Mouse (Mus musculus) ES-CJ7 (cell line): ENCODE results near the gene Arnt.
A peak's percentile ranks its signal among the peaks of the same experiment; 100 is the strongest.
"Not testable (repeated sequence)": the region's sequence is repeated elsewhere in the genome, so short reads cannot be mapped to it uniquely, and the experiment has no call there.

ENCODE experiments used
- DNase-seq: peaks from one replicate; pipeline ENCODE4 v3.0.0; 2011; ENCODE audit warnings: low read depth, low spot score

Gene Arnt

DNA sequence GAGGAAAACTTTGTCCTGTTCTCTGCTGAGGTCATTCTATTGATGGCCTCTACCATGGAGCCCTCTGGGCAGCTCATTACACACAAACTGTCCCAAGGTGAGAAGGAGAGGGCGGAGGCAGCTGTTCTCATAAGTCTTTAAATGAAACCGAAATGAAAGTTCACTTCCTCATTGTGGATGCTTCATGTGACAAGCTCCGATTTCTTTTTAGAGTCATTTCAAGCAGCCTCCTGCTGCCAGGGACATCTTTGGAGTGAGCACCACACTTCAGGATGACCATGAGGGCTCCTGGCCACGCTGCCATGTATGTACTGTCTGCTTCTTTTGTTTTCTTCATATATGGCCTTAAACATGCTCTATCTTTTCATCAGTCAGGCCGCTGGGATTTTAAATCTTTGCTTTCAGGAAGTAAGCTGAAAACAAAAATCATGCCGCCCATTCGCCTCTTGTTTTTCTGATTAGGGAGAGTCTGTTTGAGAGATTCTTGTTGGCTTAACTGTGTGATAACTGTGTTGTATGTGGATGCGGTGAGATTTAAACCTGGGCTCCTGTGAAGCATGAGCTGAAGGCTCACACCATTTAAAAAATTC, 92.5 kb downstream of the Arnt start, which contains the start of gene Ctss:
TSS of gene Ctss (plus strand) at position 165 of the 590 bp plus-strand sequence.
- DNase-seq, result no peak

- no peak for DNase-seq
Measured at GRCm38 (mm10) chr3:95529814-95530213, 95.6 kb downstream of the Arnt start.

- DNase-seq, result peak; percentile 40
Measured at GRCm38 (mm10) chr3:95531025-95531424, 96.8 kb downstream of the Arnt start.

DNA sequence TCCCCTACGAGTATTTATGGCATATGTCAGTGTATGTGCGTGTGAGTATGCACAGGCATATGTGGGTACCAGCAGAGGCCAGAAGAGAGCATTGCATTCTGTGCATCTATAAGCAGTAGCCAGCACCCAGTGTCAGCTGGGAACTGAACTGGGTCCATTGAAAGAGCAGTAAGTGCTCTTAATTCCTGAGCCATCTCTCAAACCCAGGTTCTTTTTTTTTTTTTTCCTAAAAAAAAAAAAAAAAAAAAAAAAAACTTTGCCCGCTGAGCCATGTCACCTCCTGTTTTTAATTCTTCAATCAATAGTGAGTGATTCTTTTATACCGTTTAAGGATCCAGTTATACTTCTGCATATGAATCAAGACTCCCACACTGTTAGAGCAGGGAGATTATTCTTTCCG, 99.2 kb downstream of the Arnt start:
- no peak for DNase-seq

- DNase-seq, result no peak
Measured at GRCm38 (mm10) chr3:95534927-95535326, 100.7 kb downstream of the Arnt start.

GRCm38 (mm10) chr3:95538936-95539335, 104.7 kb downstream of the Arnt start:
- DNase-seq, result no peak

- no peak for DNase-seq
Measured at GRCm38 (mm10) chr3:95539837-95540236, 105.6 kb downstream of the Arnt start.

DNA sequence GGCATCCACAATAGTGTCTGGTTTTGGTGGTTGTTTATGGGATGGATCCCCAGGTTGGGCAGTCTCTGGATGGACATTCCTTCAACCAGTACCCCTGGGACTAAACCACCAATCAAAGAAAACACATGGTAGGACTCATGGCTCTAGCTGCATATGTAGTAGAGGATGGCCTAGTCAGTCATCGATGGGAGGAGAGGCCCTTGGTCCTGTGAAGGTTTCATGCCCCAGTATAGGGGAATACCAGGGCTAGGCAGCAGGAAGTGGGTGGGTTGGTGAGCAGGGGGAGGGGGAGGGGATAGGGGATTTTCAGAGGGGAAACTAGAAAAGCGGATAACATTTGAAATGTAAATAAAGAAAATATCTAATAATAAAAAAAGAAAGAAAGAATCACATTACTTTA, 107.0 kb downstream of the Arnt start:
- DNase-seq, result not testable (repeated sequence)

DNA sequence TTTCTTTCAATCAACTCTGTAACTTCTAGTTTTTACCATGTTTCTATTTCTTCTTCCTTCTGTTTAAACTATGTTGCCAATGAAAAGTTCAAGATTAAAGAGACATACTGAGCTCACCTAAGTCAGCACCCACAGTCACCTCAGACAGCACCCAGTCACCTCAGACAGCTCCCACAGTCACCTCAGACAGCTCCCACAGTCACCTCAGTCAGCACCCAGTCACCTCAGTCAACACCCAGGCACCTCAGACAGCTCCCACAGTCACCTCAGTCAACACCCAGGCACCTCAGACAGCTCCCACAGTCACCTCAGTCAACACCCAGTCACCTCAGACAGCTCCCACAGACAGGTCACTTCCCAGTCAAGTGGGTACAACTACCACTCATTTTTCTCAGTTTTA, 108.0 kb downstream of the Arnt start:
- DNase-seq, result no peak

DNA sequence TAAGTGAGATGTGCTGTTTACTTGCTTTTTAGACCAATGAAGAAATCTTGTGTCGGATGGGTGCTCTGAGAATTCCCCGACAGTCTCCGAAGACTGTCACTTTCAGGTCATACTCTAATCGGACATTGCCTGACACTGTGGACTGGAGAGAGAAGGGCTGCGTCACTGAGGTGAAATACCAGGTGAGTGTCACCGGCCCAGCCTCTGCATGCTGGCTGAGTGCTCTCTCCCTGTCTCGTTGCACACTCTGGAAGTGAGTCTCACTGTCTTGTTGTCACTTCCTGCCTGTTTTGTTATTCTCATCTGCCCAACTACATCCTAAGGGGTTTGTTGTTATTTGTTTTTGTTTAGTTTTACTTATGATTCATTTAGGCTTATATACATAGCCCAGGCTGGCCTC, 108.8 kb downstream of the Arnt start:
- DNase-seq, result no peak
